Mouse (Mus musculus) myocyte (in vitro differentiated cells): Measurements from ENCODE around the gene Gnptg. TPM values are rescaled to one million over a fixed set of nuclear protein-coding genes. Genes with fewer than 3 reads are reported as not detected.
"Not testable (repeated sequence)": the region's sequence is repeated elsewhere in the genome, so short reads cannot be mapped to it uniquely, and the experiment has no call there.

Experiments used
- H3K27me3 ChIP-seq: one replicate; pipeline ENCODE4 v1.6.1; 2011; ENCODE audit not compliant: control insufficient read depth, insufficient read depth, insufficient read length
- H3K36me3 ChIP-seq: one replicate; pipeline ENCODE4 v1.6.1; 2011; ENCODE audit not compliant: control insufficient read depth, insufficient read depth
- H3K4me2 ChIP-seq: one replicate; pipeline ENCODE4 v1.6.1; 2011; ENCODE audit warnings: low read depth, control low read depth
- H3K4me3 ChIP-seq: one replicate; pipeline ENCODE4 v1.5.1; 2011; ENCODE audit warnings: mild to moderate bottlenecking, control low read depth, moderate library complexity
- H3K79me2 ChIP-seq: one replicate; pipeline ENCODE4 v1.6.1; 2011; ENCODE audit not compliant: control insufficient read depth, insufficient read depth
- H3ac ChIP-seq: one replicate; pipeline ENCODE4 v1.6.1; 2011; ENCODE audit not compliant: control insufficient read depth, insufficient read length
- CEBPB ChIP-seq: IDR thresholded peaks from 2 replicates; pipeline ENCODE4 v1.6.1; 2011; ENCODE audit warnings: mild to moderate bottlenecking, moderate library complexity; ENCODE audit not compliant: poor library complexity, insufficient read depth, severe bottlenecking
- E2F4 ChIP-seq: IDR thresholded peaks from one replicate; pipeline ENCODE4 v1.6.1; 2011; ENCODE audit warnings: mild to moderate bottlenecking, control low read depth, moderate library complexity; ENCODE audit not compliant: insufficient read depth
- MAX ChIP-seq: IDR thresholded peaks from one replicate; pipeline ENCODE4 v1.6.1; 2011; ENCODE audit warnings: low read depth, mild to moderate bottlenecking, control low read depth
- MYOD1 ChIP-seq, 3 experiments: IDR thresholded peaks; one replicate each; pipeline ENCODE4 v1.6.1; 2011; ENCODE audit warnings: control low read depth in 2 of 3, low read depth in 2 of 3, mild to moderate bottlenecking in 2 of 3, moderate library complexity in 1 of 3; ENCODE audit not compliant: insufficient read length in 2 of 3, control insufficient read depth in 1 of 3
- MYOG ChIP-seq, 3 experiments: IDR thresholded peaks; one replicate each; pipeline ENCODE4 v1.6.1; 2011; ENCODE audit warnings: control low read depth in 2 of 3, low read depth in 2 of 3, mild to moderate bottlenecking in 2 of 3; ENCODE audit not compliant: insufficient read length in 2 of 3, control insufficient read depth in 1 of 3, insufficient read depth in 1 of 3
- POLR2A ChIP-seq: IDR thresholded peaks from one replicate; pipeline ENCODE4 v1.6.1; 2011; ENCODE audit warnings: low read depth, mild to moderate bottlenecking, control low read depth, moderate library complexity; ENCODE audit not compliant: insufficient read length
- POLR2AphosphoS2 ChIP-seq: IDR thresholded peaks from one replicate; pipeline ENCODE4 v1.6.1; 2011; ENCODE audit warnings: low read depth, control low read depth; ENCODE audit not compliant: insufficient read length
- REST ChIP-seq: IDR thresholded peaks from one replicate; pipeline ENCODE4 v1.6.1; 2011; ENCODE audit warnings: mild to moderate bottlenecking, control low read depth, moderate library complexity; ENCODE audit not compliant: insufficient read depth, insufficient read length
- SRF ChIP-seq: IDR thresholded peaks from one replicate; pipeline ENCODE4 v1.6.1; 2011; ENCODE audit warnings: low read depth; ENCODE audit not compliant: control insufficient read depth, insufficient read length
- TCF12 ChIP-seq: IDR thresholded peaks from one replicate; pipeline ENCODE4 v1.6.1; 2011; ENCODE audit warnings: mild to moderate bottlenecking, control low read depth; ENCODE audit not compliant: poor library complexity, insufficient read depth, severe bottlenecking
- TCF3 ChIP-seq: IDR thresholded peaks from one replicate; pipeline ENCODE4 v1.6.1; 2011; ENCODE audit warnings: low read depth, control low read depth; ENCODE audit not compliant: insufficient read length
- USF1 ChIP-seq: IDR thresholded peaks from one replicate; pipeline ENCODE4 v1.6.1; 2011; ENCODE audit warnings: low read depth, mild to moderate bottlenecking, control low read depth, moderate library complexity
- polyA plus RNA-seq: library from polyadenylated mRNA; unstranded; fragments of >200 nt; fragmentation: generic; extraction: Trizol; gene quantifications from one replicate; pipeline ENCODE4 v1.2.1, GENCODE M21; 2012; ENCODE audit warnings: missing spikeins

The Gnptg gene
- polyA plus RNA-seq, 1 experiment: 26.5 TPM

- Histone ChIP-seq H3ac (no peak overlapping the region), H3K36me3 (no peaks in the 10 kb centered on the region), H3K4me2 (no peak overlapping the region), H3K27me3 (no peaks in the 10 kb centered on the region), H3K79me2 (no peaks in the 10 kb centered on the region), H3K4me3 (no peak overlapping the region)
- TF ChIP-seq TCF3 (no peak), SRF (no peak)
These were observed 11.9 kb downstream of the Gnptg start for GRCm38 (mm10) chr17:25227991-25228390.

- no peak for TF ChIP-seq TCF3
- TF ChIP-seq MAX: no peak
- no peaks in the 10 kb centered on the region for H3K36me3 ChIP-seq
- H3K4me3 ChIP-seq: no peak overlapping the region
These were observed 14.3 kb downstream of the Gnptg start for GRCm38 (mm10) chr17:25225659-25226058.

GRCm38 (mm10) chr17:25224586-25225222, 15.2 kb downstream of the Gnptg start:
- no peak overlapping the region for H3ac ChIP-seq
- no peaks in the 10 kb centered on the region for H3K36me3 ChIP-seq
- no peak overlapping the region for H3K4me2 ChIP-seq
- H3K79me2 ChIP-seq: no peaks in the 10 kb centered on the region
- no peak overlapping the region for H3K4me3 ChIP-seq
- TF ChIP-seq POLR2A (no peak), MYOD1 (IDR thresholded peaks at IDR 0.05; ENCODE audit: control insufficient read depth in 1 of 3, insufficient read length in 2 of 3, low read depth in 2 of 3) (no peak), SRF (no peak), MYOG (IDR thresholded peaks at IDR 0.05; ENCODE audit: control insufficient read depth in 1 of 3, insufficient read depth in 1 of 3, insufficient read length in 2 of 3, low read depth in 2 of 3) (no peak), TCF3 (no peak), POLR2AphosphoS2 (no peak), USF1 (no peak), E2F4 (no peak), MAX (no peak)
- H3K27me3 ChIP-seq: no peaks in the 10 kb centered on the region

More at GRCm38 (mm10) chr17:25225659-25226058, 14.3 kb downstream of the Gnptg start:
- no peaks in the 10 kb centered on the region for H3K27me3 ChIP-seq
- no peaks in the 10 kb centered on the region for H3K79me2 ChIP-seq
- no peak overlapping the region for H3K4me2 ChIP-seq
- H3ac ChIP-seq: no peak overlapping the region

- no peaks in the 10 kb centered on the region for H3K79me2 ChIP-seq
- TF ChIP-seq USF1: no peak
- TF ChIP-seq MAX: no peak
- TF ChIP-seq MYOD1 (IDR thresholded peaks at IDR 0.05; ENCODE audit: control insufficient read depth in 1 of 3, insufficient read length in 2 of 3, low read depth in 2 of 3): no peak
- no peak for TF ChIP-seq POLR2A
- TF ChIP-seq REST: no peak
- TF ChIP-seq TCF12: no peak
- TF ChIP-seq POLR2AphosphoS2: no peak
- TF ChIP-seq MYOG (IDR thresholded peaks at IDR 0.05; ENCODE audit: control insufficient read depth in 1 of 3, insufficient read depth in 1 of 3, insufficient read length in 2 of 3, low read depth in 2 of 3): no peak
- no peak for TF ChIP-seq TCF3
- TF ChIP-seq CEBPB: no peak
- no peaks in the 10 kb centered on the region for H3K27me3 ChIP-seq
- no peak overlapping the region for H3K4me2 ChIP-seq
- H3ac ChIP-seq: no peak overlapping the region
- H3K4me3 ChIP-seq: no peak overlapping the region
- no peaks in the 10 kb centered on the region for H3K36me3 ChIP-seq
These were observed 16.8 kb downstream of the Gnptg start for GRCm38 (mm10) chr17:25222951-25223601.

- not testable (repeated sequence) for H3K79me2 ChIP-seq, H3K4me2 ChIP-seq, H3K27me3 ChIP-seq, H3ac ChIP-seq, H3K36me3 ChIP-seq, H3K4me3 ChIP-seq
These were observed 17.4 kb downstream of the Gnptg start for GRCm38 (mm10) chr17:25222504-25222940.
